Mouse (Mus musculus) forebrain, embryonic 13.5 days (tissue): ENCODE results near the gene Mrgpra9. TPM values are rescaled to one million over a fixed set of nuclear protein-coding genes. Genes with fewer than 3 reads are reported as not detected.
"Not testable (repeated sequence)": the region's sequence is repeated elsewhere in the genome, so short reads cannot be mapped to it uniquely, and the experiment has no call there.

Experiments used
- ATAC-seq: fragments of 200-750 bp; cut with Nextera tagmentation; 2 replicates; pipeline ENCODE4 v1.8.0; 2017
- H3K27ac ChIP-seq: fragments of 300-500 bp; sonication (generic); 2 replicates; pipeline ENCODE4 v1.5.1; 2015; ENCODE audit warnings: inconsistent platforms, mild to moderate bottlenecking, moderate library complexity
- H3K27me3 ChIP-seq: fragments of 300-500 bp; sonication (generic); 2 replicates; pipeline ENCODE4 v1.6.1; 2015; ENCODE audit warnings: mild to moderate bottlenecking, inconsistent platforms
- H3K36me3 ChIP-seq: fragments of 300-500 bp; sonication (generic); 2 replicates; pipeline ENCODE4 v1.6.1; 2015; ENCODE audit warnings: mild to moderate bottlenecking, inconsistent platforms; ENCODE audit not compliant: poor library complexity, severe bottlenecking
- H3K4me1 ChIP-seq: fragments of 300-500 bp; sonication (generic); 2 replicates; pipeline ENCODE4 v1.6.1; 2015; ENCODE audit warnings: inconsistent platforms
- H3K4me2 ChIP-seq: fragments of 300-500 bp; sonication (generic); 2 replicates; pipeline ENCODE4 v1.6.1; 2015; ENCODE audit warnings: inconsistent platforms, mild to moderate bottlenecking, moderate library complexity
- H3K4me3 ChIP-seq: fragments of 300-500 bp; sonication (generic); 2 replicates; pipeline ENCODE4 v1.5.1; 2015; ENCODE audit warnings: mild to moderate bottlenecking, inconsistent platforms
- H3K9ac ChIP-seq: fragments of 300-500 bp; sonication (generic); 2 replicates; pipeline ENCODE4 v1.6.1; 2015; ENCODE audit warnings: mild to moderate bottlenecking, inconsistent platforms
- H3K9me3 ChIP-seq: fragments of 300-500 bp; sonication (generic); replicated peaks from 2 replicates; pipeline ENCODE4 v1.6.1; 2016; ENCODE audit warnings: inconsistent platforms
- WGBS: fragments of 180-500 bp; shearing (Covaris S2); methylation state at CpG from one replicate; pipeline ENCODE4 v1.1.7; 2015; 5-methylcytosine and 5-hydroxymethylcytosine counted together
- polyA plus RNA-seq: library from polyadenylated mRNA; unstranded; fragments of >200 nt; fragmentation: Nextera tagmentation; extraction: Ambion mirVana; gene quantifications from 2 replicates; pipeline ENCODE4 v1.2.1, GENCODE M21; 2015

Mrgpra9 gene
- not detected in 2 replicates for polyA plus RNA-seq

- Histone ChIP-seq H3K4me3 (no peak within 1 kb of the TSS), H3K27me3 (no peaks in the 10 kb centered on the region), H3K4me1 (no peaks in the 10 kb centered on the region), H3K9me3 (no peaks in the 10 kb centered on the region; the same call in 1 of the 2 replicates), H3K36me3 (no peaks in the 10 kb centered on the region), H3K9ac (no peak within 1 kb of the TSS), H3K27ac (no peak within 1 kb of the TSS), H3K4me2 (no peak within 1 kb of the TSS)
- WGBS = 68% methylated on average over 1 of the region's 1 CpGs
- no peak for ATAC-seq
Observed at GRCm38 (mm10) chr7:47252770-47253169, at the start of gene Mrgpra9. Gene Mrgpra9, minus strand, starts transcription at chr7:47252848.

- H3K27me3 ChIP-seq, H3K4me1 ChIP-seq, H3K4me2 ChIP-seq, H3K27ac ChIP-seq, H3K4me3 ChIP-seq, ATAC-seq, H3K9ac ChIP-seq, H3K36me3 ChIP-seq: not testable (repeated sequence)
- peaks cover 21% of the 10 kb centered on the region; the same call in 1 of the 2 replicates for H3K9me3 ChIP-seq
Observed at GRCm38 (mm10) chr7:47299612-47300011, 47.0 kb upstream of the Mrgpra9 start.

GRCm38 (mm10) chr7:47271547-47271946 is 18.9 kb upstream of the Mrgpra9 start:
- not testable (repeated sequence) for H3K27me3 ChIP-seq, ATAC-seq, H3K36me3 ChIP-seq, H3K4me2 ChIP-seq, H3K4me1 ChIP-seq, H3K9ac ChIP-seq, H3K4me3 ChIP-seq, H3K9me3 ChIP-seq, H3K27ac ChIP-seq
- WGBS = 87% methylated on average over 5 of the region's 5 CpGs

- Histone ChIP-seq H3K27me3 (no peaks in the 10 kb centered on the region), H3K36me3 (no peaks in the 10 kb centered on the region), H3K4me2 (no peak overlapping the region), H3K4me3 (no peak overlapping the region), H3K9ac (no peak overlapping the region), H3K9me3 (no peaks in the 10 kb centered on the region), H3K27ac (no peak overlapping the region), H3K4me1 (no peaks in the 10 kb centered on the region)
- WGBS = 57% methylated on average over 3 of the region's 3 CpGs
- no peak for ATAC-seq
Observed at GRCm38 (mm10) chr7:47244658-47245057, 8.0 kb downstream of the Mrgpra9 start.

GRCm38 (mm10) chr7:47204830-47205229 is 47.8 kb downstream of the Mrgpra9 start, which contains the start of gene Mrgpra6:
Gene Mrgpra6, minus strand, starts transcription at chr7:47204920.
- Histone ChIP-seq H3K27me3 (no peaks in the 10 kb centered on the region), H3K4me3 (no peak within 1 kb of the TSS), H3K27ac (no peak within 1 kb of the TSS), H3K36me3 (no peaks in the 10 kb centered on the region), H3K4me1 (no peaks in the 10 kb centered on the region), H3K9me3 (no peaks in the 10 kb centered on the region), H3K4me2 (no peak within 1 kb of the TSS), H3K9ac (no peak within 1 kb of the TSS)
- WGBS = 82% methylated on average over 4 of the region's 4 CpGs
- no peak for ATAC-seq

- Histone ChIP-seq H3K9ac (no peak overlapping the region), H3K4me3 (no peak overlapping the region), H3K4me2 (no peak overlapping the region), H3K27me3 (no peaks in the 10 kb centered on the region), H3K27ac (no peak overlapping the region), H3K9me3 (no peaks in the 10 kb centered on the region), H3K36me3 (no peaks in the 10 kb centered on the region), H3K4me1 (no peaks in the 10 kb centered on the region)
- 38% methylated on average over 1 of the region's 1 CpGs for WGBS
- ATAC-seq = no peak
Observed at GRCm38 (mm10) chr7:47195271-47195670, 57.4 kb downstream of the Mrgpra9 start.

Other genes with a start within 250 kb of the Mrgpra9 start
- 12.0 and 12.4 TPM in 2 replicates for gene Spty2d1, start 244.4 kb downstream of the Mrgpra9 start, polyA plus RNA-seq
- 19.0 and 20.0 TPM in 2 replicates for gene Tmem86a, start 202.2 kb downstream of the Mrgpra9 start, polyA plus RNA-seq
- 38.8 and 46.9 TPM in 2 replicates for gene Ptpn5, start 119.2 kb downstream of the Mrgpra9 start, polyA plus RNA-seq
- not detected in 2 replicates for gene Mrgpra6, start 47.9 kb downstream of the Mrgpra9 start, polyA plus RNA-seq
- gene Mrgpra1, start 101.4 kb upstream of the Mrgpra9 start, polyA plus RNA-seq = not detected in 2 replicates
- not detected in 2 replicates for gene Mrgpra2a, start 199.3 kb upstream of the Mrgpra9 start, polyA plus RNA-seq